Mouse (Mus musculus): ENCODE measurements around the gene Krt71. TPM values are rescaled to one million over a fixed set of nuclear protein-coding genes. Genes with fewer than 3 reads are reported as not detected.

Gene Krt71
- polyA plus RNA-seq (2014; fragmentation: Nextera tagmentation; extraction: Ambion mirVana), result 0.27 and 0.48 TPM in 2 replicates

GRCm38 (mm10) chr15:101742711-101743110 lies at the start of gene Krt71:
Krt71 (minus strand) TSS chr15:101743109.
- H3K9me3 ChIP-seq (ENCODE audit: control insufficient read depth, low read length), result no peaks in the 10 kb centered on the region
- H3K9ac ChIP-seq (replicated peaks; ENCODE audit: low read depth, low read length), result no peak within 1 kb of the TSS
- no peaks in the 10 kb centered on the region for H3K36me3 ChIP-seq (ENCODE audit: control insufficient read depth, insufficient read depth, low read length)
- 53% methylated on average over 14 of the region's 14 CpGs for WGBS
- ATAC-seq (ENCODE audit: low read depth), result no peak
- no peak within 1 kb of the TSS for H3K4me3 ChIP-seq (ENCODE audit: low read depth, low read length)
- H3K4me2 ChIP-seq (ENCODE audit: low read depth, low read length), result no peak within 1 kb of the TSS
- H3K27ac ChIP-seq (ENCODE audit: low read depth, low read length), result no peak within 1 kb of the TSS
- no peaks in the 10 kb centered on the region for H3K4me1 ChIP-seq (ENCODE audit: control insufficient read depth, insufficient read depth, low read length)
- no peaks in the 10 kb centered on the region for H3K27me3 ChIP-seq (ENCODE audit: control insufficient read depth, insufficient read depth, low read length)

- Histone ChIP-seq H3K4me2 (ENCODE audit: low read depth, low read length) (no peak overlapping the region), H3K36me3 (ENCODE audit: control insufficient read depth, insufficient read depth, low read length) (no peaks in the 10 kb centered on the region), H3K27ac (ENCODE audit: low read depth, low read length) (no peak overlapping the region), H3K4me1 (ENCODE audit: control insufficient read depth, insufficient read depth, low read length) (no peaks in the 10 kb centered on the region), H3K9me3 (ENCODE audit: control insufficient read depth, low read length) (no peaks in the 10 kb centered on the region), H3K4me3 (ENCODE audit: low read depth, low read length) (no peak overlapping the region), H3K9ac (replicated peaks; ENCODE audit: low read depth, low read length) (no peak overlapping the region), H3K27me3 (ENCODE audit: control insufficient read depth, insufficient read depth, low read length) (no peaks in the 10 kb centered on the region)
- ATAC-seq (ENCODE audit: low read depth), result no peak
- WGBS, result 31% methylated on average over 3 of the region's 3 CpGs
Observed at GRCm38 (mm10) chr15:101790867-101791266, 48.0 kb upstream of the Krt71 start.

GRCm38 (mm10) chr15:101786360-101786759 lies 43.5 kb upstream of the Krt71 start, which contains the start of gene Krt72:
Krt72 (minus strand) TSS chr15:101786460.
- H3K27ac ChIP-seq (ENCODE audit: low read depth, low read length), result no peak within 1 kb of the TSS
- H3K27me3 ChIP-seq (ENCODE audit: control insufficient read depth, insufficient read depth, low read length), result no peaks in the 10 kb centered on the region
- no peak within 1 kb of the TSS for H3K4me3 ChIP-seq (ENCODE audit: low read depth, low read length)
- no peaks in the 10 kb centered on the region for H3K9me3 ChIP-seq (ENCODE audit: control insufficient read depth, low read length)
- no peaks in the 10 kb centered on the region for H3K4me1 ChIP-seq (ENCODE audit: control insufficient read depth, insufficient read depth, low read length)
- no peaks in the 10 kb centered on the region for H3K36me3 ChIP-seq (ENCODE audit: control insufficient read depth, insufficient read depth, low read length)
- H3K4me2 ChIP-seq (ENCODE audit: low read depth, low read length), result no peak within 1 kb of the TSS
- 89% methylated on average over 18 of the region's 18 CpGs for WGBS
- no peak for ATAC-seq (ENCODE audit: low read depth)
- H3K9ac ChIP-seq (replicated peaks; ENCODE audit: low read depth, low read length), result no peak within 1 kb of the TSS

GRCm38 (mm10) chr15:101773420-101773819 lies 30.5 kb upstream of the Krt71 start:
- H3K4me1 ChIP-seq (ENCODE audit: control insufficient read depth, insufficient read depth, low read length), result no peaks in the 10 kb centered on the region
- H3K9me3 ChIP-seq (ENCODE audit: control insufficient read depth, low read length), result no peaks in the 10 kb centered on the region
- 82% methylated on average over 10 of the region's 10 CpGs for WGBS
- no peaks in the 10 kb centered on the region for H3K27me3 ChIP-seq (ENCODE audit: control insufficient read depth, insufficient read depth, low read length)
- H3K36me3 ChIP-seq (ENCODE audit: control insufficient read depth, insufficient read depth, low read length), result no peaks in the 10 kb centered on the region
- H3K9ac ChIP-seq (replicated peaks; ENCODE audit: low read depth, low read length), result no peak overlapping the region
- H3K27ac ChIP-seq (ENCODE audit: low read depth, low read length), result no peak overlapping the region
- H3K4me3 ChIP-seq (ENCODE audit: low read depth, low read length), result no peak overlapping the region
- no peak for ATAC-seq (ENCODE audit: low read depth)
- H3K4me2 ChIP-seq (ENCODE audit: low read depth, low read length), result no peak overlapping the region

- 12% methylated on average over 5 of the region's 5 CpGs for WGBS
- no peak overlapping the region for H3K27ac ChIP-seq (ENCODE audit: low read depth, low read length)
- H3K4me3 ChIP-seq (ENCODE audit: low read depth, low read length), result no peak overlapping the region
- H3K4me2 ChIP-seq (ENCODE audit: low read depth, low read length), result no peak overlapping the region
- H3K9ac ChIP-seq (replicated peaks; ENCODE audit: low read depth, low read length), result no peak overlapping the region
- peak; percentile 79; the same call in 1 of the 2 replicates for ATAC-seq (ENCODE audit: low read depth)
- no peaks in the 10 kb centered on the region for H3K9me3 ChIP-seq (ENCODE audit: control insufficient read depth, low read length)
- no peaks in the 10 kb centered on the region for H3K27me3 ChIP-seq (ENCODE audit: control insufficient read depth, insufficient read depth, low read length)
- H3K4me1 ChIP-seq (ENCODE audit: control insufficient read depth, insufficient read depth, low read length), result no peaks in the 10 kb centered on the region
- H3K36me3 ChIP-seq (ENCODE audit: control insufficient read depth, insufficient read depth, low read length), result no peaks in the 10 kb centered on the region
Observed at GRCm38 (mm10) chr15:101772711-101773081, 29.8 kb upstream of the Krt71 start.

DNA sequence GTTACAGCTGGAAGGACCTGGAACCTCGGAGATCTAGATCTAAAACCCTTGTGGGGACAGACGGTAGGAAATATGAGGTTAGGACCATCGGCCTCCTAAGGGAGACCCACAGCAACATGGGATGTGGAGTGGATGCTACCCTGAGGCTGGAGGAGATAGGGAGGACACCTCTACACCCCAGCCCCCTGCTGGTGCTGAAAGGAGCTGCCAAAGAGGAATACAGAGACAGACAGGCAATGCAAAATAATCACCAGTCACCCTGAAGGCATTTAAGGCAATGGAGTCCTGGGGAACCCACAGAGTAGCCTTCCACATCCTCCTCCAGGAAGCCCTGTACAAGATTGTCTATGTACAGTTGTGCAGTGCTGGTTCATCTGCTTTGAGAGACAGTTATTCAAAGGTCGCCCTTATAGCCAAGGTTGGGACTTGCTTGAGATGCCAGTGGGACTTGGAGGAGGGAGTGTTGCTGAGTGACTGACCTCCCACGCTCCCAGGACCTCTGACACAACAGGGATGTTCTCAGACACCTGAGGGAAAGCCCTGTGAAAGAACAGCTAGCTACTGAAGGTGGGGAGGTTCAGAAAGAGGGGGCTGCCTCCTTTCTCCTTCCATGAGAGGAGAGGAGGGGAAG lies 29.3 kb upstream of the Krt71 start:
- 74% methylated on average over 5 of the region's 5 CpGs for WGBS
- H3K4me2 ChIP-seq (ENCODE audit: low read depth, low read length), result no peak overlapping the region
- H3K27me3 ChIP-seq (ENCODE audit: control insufficient read depth, insufficient read depth, low read length), result no peaks in the 10 kb centered on the region
- no peak for ATAC-seq (ENCODE audit: low read depth)
- H3K9ac ChIP-seq (replicated peaks; ENCODE audit: low read depth, low read length), result no peak overlapping the region
- H3K4me3 ChIP-seq (ENCODE audit: low read depth, low read length), result no peak overlapping the region
- H3K36me3 ChIP-seq (ENCODE audit: control insufficient read depth, insufficient read depth, low read length), result no peaks in the 10 kb centered on the region
- no peak overlapping the region for H3K27ac ChIP-seq (ENCODE audit: low read depth, low read length)
- H3K9me3 ChIP-seq (ENCODE audit: control insufficient read depth, low read length), result no peaks in the 10 kb centered on the region
- no peaks in the 10 kb centered on the region for H3K4me1 ChIP-seq (ENCODE audit: control insufficient read depth, insufficient read depth, low read length)

- WGBS, result 66% methylated on average over 8 of the region's 8 CpGs
- H3K27ac ChIP-seq (ENCODE audit: low read depth, low read length), result no peak overlapping the region
- no peak overlapping the region for H3K4me3 ChIP-seq (ENCODE audit: low read depth, low read length)
- H3K9me3 ChIP-seq (ENCODE audit: control insufficient read depth, low read length), result no peaks in the 10 kb centered on the region
- H3K4me2 ChIP-seq (ENCODE audit: low read depth, low read length), result no peak overlapping the region
- no peak for ATAC-seq (ENCODE audit: low read depth)
- H3K4me1 ChIP-seq (ENCODE audit: control insufficient read depth, insufficient read depth, low read length), result no peaks in the 10 kb centered on the region
- no peak overlapping the region for H3K9ac ChIP-seq (replicated peaks; ENCODE audit: low read depth, low read length)
- no peaks in the 10 kb centered on the region for H3K36me3 ChIP-seq (ENCODE audit: control insufficient read depth, insufficient read depth, low read length)
- no peaks in the 10 kb centered on the region for H3K27me3 ChIP-seq (ENCODE audit: control insufficient read depth, insufficient read depth, low read length)
Observed at GRCm38 (mm10) chr15:101770226-101770625, 27.3 kb upstream of the Krt71 start.

DNA sequence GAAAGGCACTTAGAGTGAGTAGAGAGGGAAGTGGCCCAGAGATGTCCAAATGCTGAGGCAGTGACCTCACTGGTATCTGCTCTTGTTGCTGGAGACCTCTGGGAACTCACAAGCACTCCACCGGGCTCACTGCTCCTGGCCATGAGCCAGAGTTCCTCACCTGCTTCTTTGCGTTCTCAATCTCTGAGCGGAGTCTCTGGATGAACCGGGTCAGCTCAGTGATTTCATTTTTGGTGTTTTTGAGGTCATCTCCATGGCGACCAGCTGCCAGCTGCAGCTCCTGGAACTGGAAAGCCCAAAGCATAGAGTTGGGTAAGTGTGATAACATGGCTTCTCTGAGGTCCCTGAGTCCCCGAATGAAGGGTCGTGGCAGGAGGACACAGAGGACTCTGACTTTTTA lies 5.1 kb downstream of the Krt71 start:
- WGBS, result 76% methylated on average over 7 of the region's 7 CpGs
- no peak overlapping the region for H3K9ac ChIP-seq (replicated peaks; ENCODE audit: low read depth, low read length)
- H3K4me2 ChIP-seq (ENCODE audit: low read depth, low read length), result no peak overlapping the region
- H3K27me3 ChIP-seq (ENCODE audit: control insufficient read depth, insufficient read depth, low read length), result no peaks in the 10 kb centered on the region
- no peaks in the 10 kb centered on the region for H3K9me3 ChIP-seq (ENCODE audit: control insufficient read depth, low read length)
- no peak overlapping the region for H3K27ac ChIP-seq (ENCODE audit: low read depth, low read length)
- no peak overlapping the region for H3K4me3 ChIP-seq (ENCODE audit: low read depth, low read length)
- ATAC-seq (ENCODE audit: low read depth), result no peak
- H3K36me3 ChIP-seq (ENCODE audit: control insufficient read depth, insufficient read depth, low read length), result no peaks in the 10 kb centered on the region
- no peaks in the 10 kb centered on the region for H3K4me1 ChIP-seq (ENCODE audit: control insufficient read depth, insufficient read depth, low read length)

DNA sequence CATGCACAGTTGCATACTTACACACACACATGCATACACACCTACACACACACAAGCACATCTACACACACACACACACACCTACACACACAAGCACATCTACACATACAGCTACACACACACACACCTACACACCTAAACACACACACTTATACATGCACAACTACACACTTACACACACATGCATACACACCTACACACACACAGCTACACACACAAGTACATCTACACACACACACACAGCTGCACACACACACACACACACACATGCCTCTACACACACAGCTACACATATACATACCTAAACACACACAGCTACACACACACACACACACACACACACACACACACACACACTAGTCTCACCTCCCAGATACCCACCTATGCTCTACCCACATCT lies 12.3 kb downstream of the Krt71 start:
- Histone ChIP-seq H3K4me3 (ENCODE audit: low read depth, low read length) (no peak overlapping the region), H3K36me3 (ENCODE audit: control insufficient read depth, insufficient read depth, low read length) (no peaks in the 10 kb centered on the region), H3K4me2 (ENCODE audit: low read depth, low read length) (no peak overlapping the region), H3K9ac (replicated peaks; ENCODE audit: low read depth, low read length) (no peak overlapping the region), H3K27me3 (ENCODE audit: control insufficient read depth, insufficient read depth, low read length) (no peaks in the 10 kb centered on the region), H3K9me3 (ENCODE audit: control insufficient read depth, low read length) (no peaks in the 10 kb centered on the region), H3K4me1 (ENCODE audit: control insufficient read depth, insufficient read depth, low read length) (no peaks in the 10 kb centered on the region), H3K27ac (ENCODE audit: low read depth, low read length) (no peak overlapping the region)
- ATAC-seq (ENCODE audit: low read depth), result no peak

Data from neural tube, embryonic 14.5 days (tissue).